Mouse (Mus musculus) heart, postnatal 0 days (tissue): ENCODE results near the gene Ivns1abp. TPM values are rescaled to one million over a fixed set of nuclear protein-coding genes. Genes with fewer than 3 reads are reported as not detected.
A peak's percentile ranks its signal among the peaks of the same experiment; 100 is the strongest.

Experiments used
- ATAC-seq: fragments of 200-750 bp; cut with Nextera tagmentation; 2 replicates; pipeline ENCODE4 v1.8.0; 2017; ENCODE audit warnings: low read depth, moderate number of reproducible peaks, moderate library complexity; ENCODE audit not compliant: insufficient read depth
- DNase-seq: peaks from one replicate; pipeline ENCODE4 v3.0.0-alpha.2; 2016; ENCODE audit warnings: low spot score
- H3K27ac ChIP-seq: fragments of 300-500 bp; sonication (generic); 2 replicates; pipeline ENCODE4 v1.5.1; 2014; ENCODE audit warnings: low read depth, mild to moderate bottlenecking
- H3K27me3 ChIP-seq: fragments of 300-500 bp; sonication (generic); 2 replicates; pipeline ENCODE4 v1.6.1; 2014; ENCODE audit warnings: low read length, mixed read lengths; ENCODE audit not compliant: control insufficient read depth, insufficient read depth
- H3K36me3 ChIP-seq: fragments of 300-500 bp; sonication (generic); replicated peaks from 2 replicates; pipeline ENCODE4 v1.6.1; 2014; ENCODE audit warnings: low read length, mixed read lengths; ENCODE audit not compliant: control insufficient read depth, insufficient read depth
- H3K4me1 ChIP-seq: fragments of 300-500 bp; sonication (generic); 2 replicates; pipeline ENCODE4 v1.6.1; 2014; ENCODE audit warnings: antibody characterized with exemption; ENCODE audit not compliant: control insufficient read depth, insufficient read depth
- H3K4me2 ChIP-seq: fragments of 300-500 bp; sonication (generic); 2 replicates; pipeline ENCODE4 v1.6.1; 2014; ENCODE audit warnings: low read depth, mild to moderate bottlenecking, low read length, moderate library complexity
- H3K4me3 ChIP-seq: fragments of 300-500 bp; sonication (generic); 2 replicates; pipeline ENCODE4 v1.5.1; 2014; ENCODE audit warnings: low read depth, low read length
- H3K9ac ChIP-seq: fragments of 300-500 bp; sonication (generic); replicated peaks from 2 replicates; pipeline ENCODE4 v1.6.1; 2014; ENCODE audit warnings: low read depth, low read length, mixed read lengths
- H3K9me3 ChIP-seq: fragments of 300-500 bp; sonication (generic); replicated peaks from 2 replicates; pipeline ENCODE4 v1.6.1; 2016; ENCODE audit warnings: low read length; ENCODE audit not compliant: control insufficient read depth
- CTCF ChIP-seq: IDR thresholded peaks from 2 replicates; pipeline ENCODE4 v1.5.1; 2016; ENCODE audit warnings: antibody characterized with exemption, control low read depth, low read depth
- EP300 ChIP-seq: IDR thresholded peaks from 2 replicates; pipeline ENCODE4 v1.6.1; 2016; ENCODE audit warnings: antibody characterized with exemption, low read depth
- WGBS: fragments of 180-500 bp; shearing (Covaris S2); extraction: QIAGEN DNeasy Blood & Tissue Kit; methylation state at CpG from one replicate; pipeline ENCODE4 v1.1.7; 2014; 5-methylcytosine and 5-hydroxymethylcytosine counted together
- polyA plus RNA-seq: library from polyadenylated mRNA; unstranded; fragments of >200 nt; fragmentation: Nextera tagmentation; extraction: Ambion mirVana; gene quantifications from 2 replicates; pipeline ENCODE4 v1.2.1, GENCODE M21; 2015
- total RNA-seq: library from RNA; depleted of rRNA; stranded (reverse); fragments of >200 nt; gene quantifications from 2 replicates; pipeline ENCODE4 v1.2.3, GENCODE M21; 2014; ENCODE audit warnings: low replicate concordance

The Ivns1abp gene
- total and polyA plus RNA-seq, 2 experiments from 2014 or later = 272 to 413 TPM

- TF ChIP-seq CTCF (no peak), EP300 (no peak)
- H3K4me2 ChIP-seq = no peak overlapping the region
- H3K36me3 ChIP-seq = no peaks in the 10 kb centered on the region
- no peaks in the 10 kb centered on the region for H3K9me3 ChIP-seq
- no peaks in the 10 kb centered on the region for H3K4me1 ChIP-seq
- no peak overlapping the region for H3K9ac ChIP-seq
- no peak overlapping the region for H3K27ac ChIP-seq
- H3K4me3 ChIP-seq = no peak overlapping the region
- no peaks in the 10 kb centered on the region for H3K27me3 ChIP-seq
- DNase-seq (no peak), ATAC-seq (no peak)
- WGBS = 79% methylated on average over 14 of the region's 14 CpGs
These were observed 15.8 kb upstream of the Ivns1abp start for GRCm38 (mm10) chr1:151328341-151329097.

GRCm38 (mm10) chr1:151329601-151330000 is 14.7 kb upstream of the Ivns1abp start:
- WGBS = 81% methylated on average over 7 of the region's 7 CpGs

GRCm38 (mm10) chr1:151332819-151333218 is 11.5 kb upstream of the Ivns1abp start:
- Histone ChIP-seq H3K9me3 (no peaks in the 10 kb centered on the region), H3K27me3 (no peaks in the 10 kb centered on the region), H3K4me2 (no peak overlapping the region), H3K36me3 (no peaks in the 10 kb centered on the region), H3K27ac (no peak overlapping the region), H3K4me1 (0 out of 2 replicates have a peak, but pooled peaks cover under 1% of the 10 kb centered on the region), H3K4me3 (no peak overlapping the region), H3K9ac (no peak overlapping the region)
- DNase-seq (no peak), ATAC-seq (no peak)
- TF ChIP-seq CTCF (no peak), EP300 (no peak)
- WGBS = 94% methylated on average over 3 of the region's 3 CpGs

More at GRCm38 (mm10) chr1:151329601-151330000, 14.7 kb upstream of the Ivns1abp start:
- TF ChIP-seq EP300 (no peak), CTCF (no peak)
- H3K4me2 ChIP-seq = no peak overlapping the region
- H3K9me3 ChIP-seq = no peaks in the 10 kb centered on the region
- no peaks in the 10 kb centered on the region for H3K27me3 ChIP-seq
- H3K27ac ChIP-seq = no peak overlapping the region
- no peak overlapping the region for H3K9ac ChIP-seq
- H3K4me3 ChIP-seq = no peak overlapping the region
- no peaks in the 10 kb centered on the region for H3K4me1 ChIP-seq
- DNase-seq = no peak
- no peak for ATAC-seq
- H3K36me3 ChIP-seq = no peaks in the 10 kb centered on the region

- no peaks in the 10 kb centered on the region for H3K36me3 ChIP-seq
- ATAC-seq = no peak
- no peak overlapping the region for H3K9ac ChIP-seq
- DNase-seq = peak; percentile 36
- TF ChIP-seq CTCF = no peak
- no peak for TF ChIP-seq EP300
- H3K4me1 ChIP-seq = peaks cover 27% of the 10 kb centered on the region
- H3K4me3 ChIP-seq = no peak overlapping the region
- H3K9me3 ChIP-seq = no peaks in the 10 kb centered on the region
- H3K4me2 ChIP-seq = no peak overlapping the region
- no peaks in the 10 kb centered on the region for H3K27me3 ChIP-seq
- H3K27ac ChIP-seq = peak overlapping the region; percentile 85
These were observed 6.0 kb upstream of the Ivns1abp start for GRCm38 (mm10) chr1:151338234-151338633.

GRCm38 (mm10) chr1:151338941-151339340 is 5.3 kb upstream of the Ivns1abp start:
- Histone ChIP-seq H3K9ac (no peak overlapping the region), H3K27ac (peak overlapping the region; percentile 85), H3K9me3 (no peaks in the 10 kb centered on the region), H3K36me3 (no peaks in the 10 kb centered on the region), H3K4me1 (peaks cover 27% of the 10 kb centered on the region), H3K4me2 (no peak overlapping the region), H3K4me3 (no peak overlapping the region), H3K27me3 (no peaks in the 10 kb centered on the region)
- peak; percentile 87 for DNase-seq
- ATAC-seq = peak; percentile 78
- 15% methylated on average over 2 of the region's 2 CpGs for WGBS
- TF ChIP-seq EP300 (peak; percentile 65; the same call in 1 of the 2 replicates), CTCF (no peak)
